Mouse (Mus musculus): Measurements from ENCODE around the gene Gm5741. TPM values are rescaled to one million over a fixed set of nuclear protein-coding genes. Genes with fewer than 3 reads are reported as not detected.
A peak's percentile ranks its signal among the peaks of the same experiment; 100 is the strongest.

The Gm5741 gene
- polyA plus RNA-seq, 1 experiment from 2014 or later, result not detected

GRCm38 (mm10) chr8:85036381-85036717 lies 31.4 kb downstream of the Gm5741 start:
- Histone ChIP-seq H3K4me3 (ENCODE audit: low read length) (peak overlapping the region; percentile 84), H3K4me1 (ENCODE audit: control insufficient read depth, insufficient read depth, low read length) (peaks cover 16% of the 10 kb centered on the region), H3K27ac (ENCODE audit: low read length) (peak overlapping the region; percentile 84), H3K4me2 (ENCODE audit: low read depth, low read length) (peak overlapping the region; percentile 81), H3K9me3 (ENCODE audit: control insufficient read depth, low read length) (no peaks in the 10 kb centered on the region), H3K36me3 (ENCODE audit: control insufficient read depth, insufficient read depth, low read length) (peaks cover 14% of the 10 kb centered on the region), H3K9ac (ENCODE audit: low read depth, low read length) (peak overlapping the region; percentile 75), H3K27me3 (replicated peaks; ENCODE audit: control insufficient read depth, insufficient read depth, low read length) (no peaks in the 10 kb centered on the region)
- ATAC-seq, result peak; percentile 17
- under 1% methylated on average over 9 of the region's 9 CpGs for WGBS

DNA sequence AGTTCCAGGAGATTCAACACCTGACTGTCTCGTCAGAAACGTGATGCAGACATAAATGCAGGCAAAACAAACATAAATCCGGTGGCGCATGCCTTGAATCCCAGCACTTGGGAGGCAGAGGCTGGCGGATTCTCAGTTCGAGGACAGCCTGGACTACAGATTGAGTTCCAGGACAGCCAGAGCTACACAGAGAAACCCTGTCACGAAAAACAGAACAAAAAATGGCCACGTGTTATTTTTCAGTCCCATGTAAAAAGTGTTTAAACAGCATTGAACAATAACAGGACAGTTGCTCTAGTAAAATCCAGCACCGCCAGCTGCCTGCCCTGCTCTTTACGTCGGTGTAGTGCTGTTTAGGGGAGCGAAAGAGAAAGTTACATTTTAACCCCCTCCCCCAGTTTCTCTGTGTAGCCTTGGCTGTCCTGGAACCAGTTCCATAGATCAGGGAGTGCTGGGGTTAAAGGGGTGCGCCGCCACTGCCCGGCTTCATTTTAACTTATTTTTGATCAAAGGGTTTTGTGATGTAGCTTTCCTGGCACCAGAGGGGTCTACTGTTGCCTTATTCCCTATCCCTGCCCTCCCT lies 32.0 kb downstream of the Gm5741 start:
- Histone ChIP-seq H3K4me1 (ENCODE audit: control insufficient read depth, insufficient read depth, low read length) (peaks cover 16% of the 10 kb centered on the region), H3K4me2 (ENCODE audit: low read depth, low read length) (peak overlapping the region; percentile 81), H3K27ac (ENCODE audit: low read length) (peak overlapping the region; percentile 84), H3K9me3 (ENCODE audit: control insufficient read depth, low read length) (no peaks in the 10 kb centered on the region), H3K36me3 (ENCODE audit: control insufficient read depth, insufficient read depth, low read length) (peaks cover 14% of the 10 kb centered on the region), H3K9ac (ENCODE audit: low read depth, low read length) (peak overlapping the region; percentile 75), H3K4me3 (ENCODE audit: low read length) (peak overlapping the region; percentile 84), H3K27me3 (replicated peaks; ENCODE audit: control insufficient read depth, insufficient read depth, low read length) (no peaks in the 10 kb centered on the region)
- peak; percentile 24; the same call in 1 of the 2 replicates for ATAC-seq
- WGBS, result under 1% methylated on average over 15 of the region's 15 CpGs

- H3K27ac ChIP-seq (ENCODE audit: low read length), result peak overlapping the region; percentile 84
- peak overlapping the region; percentile 84 for H3K4me3 ChIP-seq (ENCODE audit: low read length)
- H3K4me2 ChIP-seq (ENCODE audit: low read depth, low read length), result peak overlapping the region; percentile 81
- H3K27me3 ChIP-seq (replicated peaks; ENCODE audit: control insufficient read depth, insufficient read depth, low read length), result no peaks in the 10 kb centered on the region
- peak overlapping the region; percentile 75 for H3K9ac ChIP-seq (ENCODE audit: low read depth, low read length)
- H3K36me3 ChIP-seq (ENCODE audit: control insufficient read depth, insufficient read depth, low read length), result peaks cover 9% of the 10 kb centered on the region
- no peak for ATAC-seq
- WGBS, result 3% methylated on average over 12 of the region's 12 CpGs
- H3K4me1 ChIP-seq (ENCODE audit: control insufficient read depth, insufficient read depth, low read length), result peaks cover 16% of the 10 kb centered on the region
- no peaks in the 10 kb centered on the region for H3K9me3 ChIP-seq (ENCODE audit: control insufficient read depth, low read length)
Observed at GRCm38 (mm10) chr8:85035165-85035727, 32.5 kb downstream of the Gm5741 start.

GRCm38 (mm10) chr8:85034764-85035163 lies 33.0 kb downstream of the Gm5741 start:
- WGBS, result 1% methylated on average over 13 of the region's 13 CpGs
- H3K9ac ChIP-seq (ENCODE audit: low read depth, low read length), result peak overlapping the region; percentile 75
- H3K4me1 ChIP-seq (ENCODE audit: control insufficient read depth, insufficient read depth, low read length), result peaks cover 16% of the 10 kb centered on the region
- H3K9me3 ChIP-seq (ENCODE audit: control insufficient read depth, low read length), result no peaks in the 10 kb centered on the region
- H3K36me3 ChIP-seq (ENCODE audit: control insufficient read depth, insufficient read depth, low read length), result peaks cover 13% of the 10 kb centered on the region
- no peak for ATAC-seq
- peak overlapping the region; percentile 84 for H3K27ac ChIP-seq (ENCODE audit: low read length)
- peak overlapping the region; percentile 81 for H3K4me2 ChIP-seq (ENCODE audit: low read depth, low read length)
- peak overlapping the region; percentile 84 for H3K4me3 ChIP-seq (ENCODE audit: low read length)
- H3K27me3 ChIP-seq (replicated peaks; ENCODE audit: control insufficient read depth, insufficient read depth, low read length), result no peaks in the 10 kb centered on the region

- ATAC-seq, result no peak
- H3K9me3 ChIP-seq (ENCODE audit: control insufficient read depth, low read length), result no peaks in the 10 kb centered on the region
- no peak overlapping the region for H3K4me3 ChIP-seq (ENCODE audit: low read length)
- 48% methylated on average over 1 of the region's 1 CpGs for WGBS
- H3K27ac ChIP-seq (ENCODE audit: low read length), result no peak overlapping the region
- H3K36me3 ChIP-seq (ENCODE audit: control insufficient read depth, insufficient read depth, low read length), result peaks cover 15% of the 10 kb centered on the region
- H3K4me1 ChIP-seq (ENCODE audit: control insufficient read depth, insufficient read depth, low read length), result peaks cover 20% of the 10 kb centered on the region
- H3K27me3 ChIP-seq (replicated peaks; ENCODE audit: control insufficient read depth, insufficient read depth, low read length), result no peaks in the 10 kb centered on the region
- no peak overlapping the region for H3K9ac ChIP-seq (ENCODE audit: low read depth, low read length)
- no peak overlapping the region for H3K4me2 ChIP-seq (ENCODE audit: low read depth, low read length)
Observed at GRCm38 (mm10) chr8:85033867-85034266, 33.9 kb downstream of the Gm5741 start.

GRCm38 (mm10) chr8:85032622-85033311 lies 35.0 kb downstream of the Gm5741 start:
- H3K4me1 ChIP-seq (ENCODE audit: control insufficient read depth, insufficient read depth, low read length), result peaks cover 24% of the 10 kb centered on the region
- no peak overlapping the region for H3K9ac ChIP-seq (ENCODE audit: low read depth, low read length)
- no peak overlapping the region for H3K27ac ChIP-seq (ENCODE audit: low read length)
- 76% methylated on average over 4 of the region's 4 CpGs for WGBS
- no peaks in the 10 kb centered on the region for H3K27me3 ChIP-seq (replicated peaks; ENCODE audit: control insufficient read depth, insufficient read depth, low read length)
- no peak overlapping the region for H3K4me3 ChIP-seq (ENCODE audit: low read length)
- H3K36me3 ChIP-seq (ENCODE audit: control insufficient read depth, insufficient read depth, low read length), result peaks cover 15% of the 10 kb centered on the region
- no peak for ATAC-seq
- H3K9me3 ChIP-seq (ENCODE audit: control insufficient read depth, low read length), result no peaks in the 10 kb centered on the region
- no peak overlapping the region for H3K4me2 ChIP-seq (ENCODE audit: low read depth, low read length)

DNA sequence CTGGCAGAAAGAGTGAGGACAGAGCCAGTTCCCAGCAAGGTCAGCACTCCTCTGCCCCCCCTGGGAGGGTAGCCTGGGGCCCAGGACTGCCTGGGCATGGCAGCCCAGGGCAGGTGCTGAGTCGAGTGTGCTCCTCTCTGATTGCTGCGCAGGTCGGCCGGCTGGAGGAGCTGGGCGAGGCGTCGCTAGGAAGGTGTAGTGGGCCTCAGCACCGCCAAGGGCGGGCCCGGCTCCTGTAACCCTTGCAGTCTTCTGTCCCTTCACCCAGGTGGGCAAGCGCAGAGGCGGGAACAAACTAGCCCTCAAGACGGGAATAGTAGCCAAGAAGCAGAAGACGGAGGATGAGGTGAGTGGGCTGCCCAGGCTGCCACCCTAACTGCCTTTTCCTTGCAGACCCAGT lies 38.5 kb downstream of the Gm5741 start:
- H3K9ac ChIP-seq (ENCODE audit: low read depth, low read length), result peak overlapping the region; percentile 99; the same call in 1 of the 2 replicates
- ATAC-seq, result no peak
- H3K9me3 ChIP-seq (ENCODE audit: control insufficient read depth, low read length), result no peaks in the 10 kb centered on the region
- WGBS, result 71% methylated on average over 14 of the region's 14 CpGs
- peak overlapping the region; percentile 54 for H3K4me2 ChIP-seq (ENCODE audit: low read depth, low read length)
- peaks cover 26% of the 10 kb centered on the region for H3K4me1 ChIP-seq (ENCODE audit: control insufficient read depth, insufficient read depth, low read length)
- no peaks in the 10 kb centered on the region for H3K27me3 ChIP-seq (replicated peaks; ENCODE audit: control insufficient read depth, insufficient read depth, low read length)
- 0 out of 2 replicates have a peak overlapping the region, but pooled peaks have one; percentile 19 for H3K27ac ChIP-seq (ENCODE audit: low read length)
- H3K36me3 ChIP-seq (ENCODE audit: control insufficient read depth, insufficient read depth, low read length), result peaks cover 15% of the 10 kb centered on the region
- H3K4me3 ChIP-seq (ENCODE audit: low read length), result peak overlapping the region; percentile 97; the same call in 1 of the 2 replicates

DNA sequence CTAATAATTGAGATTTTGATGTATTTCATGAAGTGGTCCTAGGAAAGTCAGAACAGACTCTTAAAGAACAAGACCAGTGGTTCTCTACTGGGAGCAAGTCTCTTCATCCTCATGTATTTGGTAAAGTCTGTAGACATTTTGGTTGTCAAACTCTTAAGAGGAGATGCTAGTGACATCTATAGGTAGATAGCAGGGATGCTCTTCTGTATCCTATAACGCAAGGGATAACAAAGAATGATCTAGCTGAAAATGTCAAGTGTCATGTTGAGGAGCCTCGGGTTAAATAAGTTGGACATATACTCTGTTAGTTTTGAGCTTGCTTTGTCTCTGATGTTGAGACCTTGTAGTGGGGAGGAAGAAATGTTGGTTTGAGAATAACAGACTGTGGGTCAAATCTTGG lies 39.9 kb downstream of the Gm5741 start:
- Histone ChIP-seq H3K4me1 (ENCODE audit: control insufficient read depth, insufficient read depth, low read length) (peaks cover 33% of the 10 kb centered on the region), H3K4me3 (ENCODE audit: low read length) (peak overlapping the region; percentile 97), H3K9ac (ENCODE audit: low read depth, low read length) (peak overlapping the region; percentile 99), H3K9me3 (ENCODE audit: control insufficient read depth, low read length) (no peaks in the 10 kb centered on the region), H3K36me3 (ENCODE audit: control insufficient read depth, insufficient read depth, low read length) (peaks cover 15% of the 10 kb centered on the region), H3K4me2 (ENCODE audit: low read depth, low read length) (peak overlapping the region; percentile 54), H3K27ac (ENCODE audit: low read length) (no peak overlapping the region), H3K27me3 (replicated peaks; ENCODE audit: control insufficient read depth, insufficient read depth, low read length) (no peaks in the 10 kb centered on the region)
- 20% methylated on average over 2 of the region's 2 CpGs for WGBS
- no peak for ATAC-seq

- no peak for ATAC-seq
- peak overlapping the region; percentile 97 for H3K4me3 ChIP-seq (ENCODE audit: low read length)
- peak overlapping the region; percentile 90 for H3K27ac ChIP-seq (ENCODE audit: low read length)
- H3K4me2 ChIP-seq (ENCODE audit: low read depth, low read length), result peak overlapping the region; percentile 54
- under 1% methylated on average over 13 of the region's 13 CpGs for WGBS
- H3K4me1 ChIP-seq (ENCODE audit: control insufficient read depth, insufficient read depth, low read length), result peaks cover 33% of the 10 kb centered on the region
- no peaks in the 10 kb centered on the region for H3K27me3 ChIP-seq (replicated peaks; ENCODE audit: control insufficient read depth, insufficient read depth, low read length)
- H3K9ac ChIP-seq (ENCODE audit: low read depth, low read length), result peak overlapping the region; percentile 99
- no peaks in the 10 kb centered on the region for H3K9me3 ChIP-seq (ENCODE audit: control insufficient read depth, low read length)
- H3K36me3 ChIP-seq (ENCODE audit: control insufficient read depth, insufficient read depth, low read length), result peaks cover 15% of the 10 kb centered on the region
Observed at GRCm38 (mm10) chr8:85027516-85027855, 40.3 kb downstream of the Gm5741 start.
